Mouse (Mus musculus) bone marrow, adult 2 months (tissue): Measurements from ENCODE around the gene Limch1.

Experiments
- CTCF ChIP-seq: fragments of 200-500 bp; IDR thresholded peaks from 2 replicates; pipeline ENCODE4 v1.5.1; 2011; ENCODE audit warnings: low read length, control low read depth; ENCODE audit not compliant: control insufficient read depth, insufficient read depth
- POLR2A ChIP-seq: fragments of 200-500 bp; IDR thresholded peaks from 2 replicates; pipeline ENCODE4 v1.6.1; 2011; ENCODE audit warnings: low read depth, mild to moderate bottlenecking, control low read depth, low read length, borderline replicate concordance; ENCODE audit not compliant: control insufficient read depth

- TF ChIP-seq POLR2A (no peak), CTCF (no peak)
Observed at GRCm38 (mm10) chr5:66747761-66748430, 2.3 kb downstream of the Limch1 start.
